Mouse (Mus musculus) liver, embryonic 16.5 days (tissue): Measurements from ENCODE around the gene Nup153. TPM values are rescaled to one million over a fixed set of nuclear protein-coding genes. Genes with fewer than 3 reads are reported as not detected.

Experiments
- ATAC-seq: fragments of 200-750 bp; cut with Nextera tagmentation; 2 replicates; pipeline ENCODE4 v1.8.0; 2017; ENCODE audit warnings: low read depth, mild to moderate bottlenecking, moderate number of reproducible peaks, moderate library complexity
- H3K27ac ChIP-seq: fragments of 300-500 bp; sonication (generic); 2 replicates; pipeline ENCODE4 v1.5.1; 2014; ENCODE audit warnings: mild to moderate bottlenecking, low read length
- H3K27me3 ChIP-seq: fragments of 300-500 bp; sonication (generic); 2 replicates; pipeline ENCODE4 v1.6.1; 2014; ENCODE audit warnings: low read depth, low read length, mixed read lengths; ENCODE audit not compliant: control insufficient read depth, insufficient read depth
- H3K36me3 ChIP-seq: fragments of 300-500 bp; sonication (generic); 2 replicates; pipeline ENCODE4 v1.6.1; 2014; ENCODE audit warnings: mild to moderate bottlenecking; ENCODE audit not compliant: control insufficient read depth, insufficient read depth
- H3K4me1 ChIP-seq: fragments of 300-500 bp; sonication (generic); 2 replicates; pipeline ENCODE4 v1.6.1; 2014; ENCODE audit warnings: low read depth, low read length, mixed read lengths; ENCODE audit not compliant: control insufficient read depth
- H3K4me2 ChIP-seq: fragments of 300-500 bp; sonication (generic); 2 replicates; pipeline ENCODE4 v1.6.1; 2014; ENCODE audit warnings: low read depth, low read length, mixed read lengths
- H3K4me3 ChIP-seq: fragments of 300-500 bp; sonication (generic); 2 replicates; pipeline ENCODE4 v1.5.1; 2014; ENCODE audit warnings: low read depth, mild to moderate bottlenecking, low read length
- H3K9ac ChIP-seq: fragments of 300-500 bp; sonication (generic); 2 replicates; pipeline ENCODE4 v1.6.1; 2014; ENCODE audit warnings: low read depth, low read length
- H3K9me3 ChIP-seq: fragments of 300-500 bp; sonication (generic); replicated peaks from 2 replicates; pipeline ENCODE4 v1.6.1; 2016; ENCODE audit warnings: low read length; ENCODE audit not compliant: control insufficient read depth
- WGBS: fragments of 180-500 bp; shearing (Covaris S2); extraction: QIAGEN DNeasy Blood & Tissue Kit; methylation state at CpG from one replicate; pipeline ENCODE4 v1.1.7; 2014; ENCODE audit not compliant: insufficient replicate concordance; 5-methylcytosine and 5-hydroxymethylcytosine counted together
- polyA plus RNA-seq: library from polyadenylated mRNA; unstranded; fragments of >200 nt; fragmentation: Nextera tagmentation; extraction: Ambion mirVana; gene quantifications from 2 replicates; pipeline ENCODE4 v1.2.1, GENCODE M21; 2015

The Nup153 gene
- polyA plus RNA-seq, 1 experiment from 2014 or later = 13.6 TPM

- no peaks in the 10 kb centered on the region for H3K27me3 ChIP-seq
- H3K36me3 ChIP-seq = no peaks in the 10 kb centered on the region; the same call in 1 of the 2 replicates
- no peak overlapping the region for H3K27ac ChIP-seq
- H3K4me2 ChIP-seq = no peak overlapping the region
- no peak overlapping the region for H3K4me3 ChIP-seq
- no peaks in the 10 kb centered on the region for H3K4me1 ChIP-seq
- H3K9ac ChIP-seq = no peak overlapping the region
- ATAC-seq = no peak
- WGBS = 84% methylated on average over 13 of the region's 13 CpGs
- no peaks in the 10 kb centered on the region for H3K9me3 ChIP-seq
Observed at GRCm38 (mm10) chr13:46758627-46759026, 30.9 kb upstream of the Nup153 start.

DNA sequence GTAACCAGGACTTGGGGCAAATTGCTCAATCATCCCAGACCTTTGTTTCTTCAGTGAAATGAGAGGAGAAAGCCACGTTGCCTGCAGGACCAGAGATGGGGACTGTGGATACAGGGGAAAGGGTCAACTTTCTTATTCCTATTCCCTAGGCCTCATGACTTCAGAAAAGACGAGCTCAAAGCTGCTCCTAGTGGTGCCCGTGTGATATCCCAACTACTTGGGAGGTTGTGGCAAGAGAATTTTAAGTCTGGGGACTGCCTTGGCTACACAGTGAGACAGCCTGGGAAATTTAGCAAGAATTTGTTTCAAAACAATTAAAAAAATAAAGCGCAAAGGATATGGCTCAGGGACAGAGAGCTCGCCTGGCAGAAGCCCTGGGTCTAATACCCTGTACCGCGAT is 30.2 kb upstream of the Nup153 start:
- WGBS = 76% methylated on average over 7 of the region's 7 CpGs
- H3K36me3 ChIP-seq = no peaks in the 10 kb centered on the region; the same call in 1 of the 2 replicates
- no peaks in the 10 kb centered on the region for H3K27me3 ChIP-seq
- no peak overlapping the region for H3K4me2 ChIP-seq
- no peak for ATAC-seq
- H3K9me3 ChIP-seq = no peaks in the 10 kb centered on the region
- H3K4me3 ChIP-seq = no peak overlapping the region
- no peak overlapping the region for H3K9ac ChIP-seq
- no peaks in the 10 kb centered on the region for H3K4me1 ChIP-seq
- H3K27ac ChIP-seq = no peak overlapping the region

GRCm38 (mm10) chr13:46753294-46753693 is 25.6 kb upstream of the Nup153 start:
- Histone ChIP-seq H3K9me3 (no peaks in the 10 kb centered on the region), H3K27me3 (no peaks in the 10 kb centered on the region), H3K4me1 (peaks cover 2% of the 10 kb centered on the region), H3K27ac (no peak overlapping the region), H3K36me3 (no peaks in the 10 kb centered on the region; the same call in 1 of the 2 replicates), H3K9ac (no peak overlapping the region), H3K4me3 (no peak overlapping the region), H3K4me2 (no peak overlapping the region)
- 69% methylated on average over 5 of the region's 5 CpGs for WGBS
- ATAC-seq = no peak

GRCm38 (mm10) chr13:46752566-46753229 is 25.0 kb upstream of the Nup153 start:
- Histone ChIP-seq H3K27ac (no peak overlapping the region), H3K4me3 (no peak overlapping the region), H3K9ac (no peak overlapping the region), H3K4me2 (no peak overlapping the region), H3K9me3 (no peaks in the 10 kb centered on the region), H3K4me1 (peaks cover 8% of the 10 kb centered on the region), H3K27me3 (no peaks in the 10 kb centered on the region), H3K36me3 (no peaks in the 10 kb centered on the region; the same call in 1 of the 2 replicates)
- WGBS = 73% methylated on average over 13 of the region's 13 CpGs
- no peak for ATAC-seq

- Histone ChIP-seq H3K27me3 (no peaks in the 10 kb centered on the region), H3K4me1 (peaks cover 8% of the 10 kb centered on the region), H3K4me3 (no peak overlapping the region), H3K27ac (0 out of 2 replicates have a peak overlapping the region, but pooled peaks have one; percentile 35), H3K9ac (no peak overlapping the region), H3K9me3 (no peaks in the 10 kb centered on the region), H3K36me3 (no peaks in the 10 kb centered on the region; the same call in 1 of the 2 replicates), H3K4me2 (no peak overlapping the region)
- 29% methylated on average over 5 of the region's 5 CpGs for WGBS
- ATAC-seq = peak; percentile 79
Observed at GRCm38 (mm10) chr13:46748138-46748873, 20.6 kb upstream of the Nup153 start.

DNA sequence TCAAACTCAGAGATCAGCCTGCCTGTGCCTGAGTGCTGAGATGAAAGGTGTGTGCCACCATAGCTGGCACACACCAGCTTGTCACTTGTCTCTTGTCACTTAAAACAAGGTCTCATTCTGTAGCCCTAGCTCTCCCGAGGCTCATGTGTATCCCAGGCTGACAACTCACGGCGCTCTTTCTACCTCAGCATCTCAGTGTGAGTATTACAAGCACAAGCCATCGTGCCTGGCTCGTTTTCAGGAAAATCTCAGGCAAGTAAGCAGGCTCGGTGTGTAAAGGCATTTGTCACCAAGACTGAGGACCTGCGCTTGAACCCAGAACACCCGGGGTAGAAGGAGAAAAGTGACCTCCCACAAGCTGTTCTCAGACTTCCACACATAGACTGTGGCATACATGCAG is 16.1 kb upstream of the Nup153 start:
- H3K9ac ChIP-seq = no peak overlapping the region
- ATAC-seq = no peak
- H3K9me3 ChIP-seq = no peaks in the 10 kb centered on the region
- no peak overlapping the region for H3K4me2 ChIP-seq
- H3K4me1 ChIP-seq = peaks cover 13% of the 10 kb centered on the region
- H3K4me3 ChIP-seq = no peak overlapping the region
- no peaks in the 10 kb centered on the region for H3K36me3 ChIP-seq
- H3K27ac ChIP-seq = no peak overlapping the region
- 71% methylated on average over 8 of the region's 8 CpGs for WGBS
- no peaks in the 10 kb centered on the region for H3K27me3 ChIP-seq

DNA sequence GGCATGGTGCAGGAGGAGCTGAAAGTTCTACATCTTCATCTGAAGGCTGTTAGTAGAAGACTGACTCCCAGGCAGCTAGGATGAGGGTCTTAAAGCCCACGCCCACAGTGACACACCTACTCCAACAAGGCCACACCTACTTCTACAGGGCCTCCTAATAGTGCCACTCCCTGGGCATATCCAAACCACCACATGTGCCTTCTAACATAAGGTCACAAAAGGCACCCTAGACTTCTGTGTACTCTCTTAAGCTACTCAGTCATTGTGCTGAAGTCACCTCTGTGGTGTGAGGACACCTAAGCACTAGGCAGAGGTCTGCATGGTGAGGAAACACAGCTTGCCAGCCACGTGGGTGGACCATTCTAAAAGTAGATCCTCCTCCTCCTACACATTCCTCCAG is 14.6 kb upstream of the Nup153 start:
- Histone ChIP-seq H3K27ac (no peak overlapping the region), H3K4me3 (no peak overlapping the region), H3K36me3 (no peaks in the 10 kb centered on the region), H3K9me3 (no peaks in the 10 kb centered on the region), H3K4me1 (peaks cover 5% of the 10 kb centered on the region), H3K4me2 (no peak overlapping the region), H3K27me3 (no peaks in the 10 kb centered on the region), H3K9ac (no peak overlapping the region)
- 37% methylated on average over 2 of the region's 2 CpGs for WGBS
- peak; percentile 79 for ATAC-seq

GRCm38 (mm10) chr13:46739426-46739825 is 11.7 kb upstream of the Nup153 start:
- WGBS = 73% methylated on average over 7 of the region's 7 CpGs
- Histone ChIP-seq H3K4me2 (no peak overlapping the region), H3K4me3 (no peak overlapping the region), H3K27me3 (no peaks in the 10 kb centered on the region), H3K27ac (no peak overlapping the region), H3K4me1 (peaks cover 17% of the 10 kb centered on the region), H3K36me3 (no peaks in the 10 kb centered on the region), H3K9ac (no peak overlapping the region), H3K9me3 (no peaks in the 10 kb centered on the region)
- no peak for ATAC-seq

DNA sequence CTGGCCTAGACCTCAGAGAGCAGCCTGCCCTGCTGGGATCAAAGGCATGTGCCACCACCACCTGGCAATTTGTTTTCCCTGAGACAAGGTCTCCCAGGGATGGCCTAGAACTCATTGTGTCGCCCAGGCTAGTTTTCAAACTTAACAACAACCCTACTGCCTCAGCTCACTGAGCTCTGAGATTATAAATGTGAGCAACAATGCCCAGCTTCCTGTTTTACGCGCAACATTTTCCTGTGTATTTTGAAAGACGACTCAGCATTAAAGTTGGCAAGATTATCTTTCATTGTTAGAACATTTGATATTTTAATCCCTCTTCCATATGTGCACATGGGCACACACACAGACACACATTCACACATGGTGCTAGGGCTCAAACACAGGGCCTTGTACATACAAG is 9.7 kb upstream of the Nup153 start:
- Histone ChIP-seq H3K4me1 (peaks cover 13% of the 10 kb centered on the region), H3K9me3 (no peaks in the 10 kb centered on the region), H3K9ac (no peak overlapping the region), H3K4me2 (no peak overlapping the region), H3K4me3 (no peak overlapping the region), H3K27ac (no peak overlapping the region), H3K36me3 (no peaks in the 10 kb centered on the region), H3K27me3 (no peaks in the 10 kb centered on the region)
- no peak for ATAC-seq
- WGBS = 46% methylated on average over 4 of the region's 4 CpGs
